Mouse (Mus musculus) embryonic fibroblast, embryonic 13.5 days (primary cell): ENCODE measurements at regions not wholly inside any gene's neighbourhood (a gene's known extent, or its start where the extent isn't known, plus 50 kb on each side); places are given as distances from the start of the nearest gene placed in this dataset.

Experiments
- H3K27ac ChIP-seq: 2 replicates; pipeline ENCODE4 v1.5.1; 2012; ENCODE audit warnings: low read length, control low read depth, inconsistent platforms; ENCODE audit not compliant: insufficient read depth
- H3K4me1 ChIP-seq: 2 replicates; pipeline ENCODE4 v1.6.1; 2011; ENCODE audit warnings: low read length; ENCODE audit not compliant: control insufficient read depth, insufficient read depth
- H3K4me3 ChIP-seq: 2 replicates; pipeline ENCODE4 v1.5.1; 2011; ENCODE audit warnings: mild to moderate bottlenecking, control low read depth, low read length; ENCODE audit not compliant: insufficient read depth
- CTCF ChIP-seq: IDR thresholded peaks from 2 replicates; pipeline ENCODE4 v1.5.1; 2011; ENCODE audit warnings: mild to moderate bottlenecking, control low read depth, low read length, moderate library complexity, borderline replicate concordance; ENCODE audit not compliant: insufficient read depth
- POLR2A ChIP-seq: IDR thresholded peaks from 2 replicates; pipeline ENCODE4 v1.6.1; 2011; ENCODE audit warnings: low read depth, mild to moderate bottlenecking, control low read depth, low read length, moderate library complexity

GRCm38 (mm10) chr9:13932001-13932508 is 104.5 kb downstream of the Fam76b start:
- H3K4me3 ChIP-seq, result no peak overlapping the region
- peaks cover 3% of the 10 kb centered on the region; the same call in 1 of the 2 replicates for H3K4me1 ChIP-seq
- peak overlapping the region; percentile 72 for H3K27ac ChIP-seq
- no peak for TF ChIP-seq POLR2A
- TF ChIP-seq CTCF, result no peak

GRCm38 (mm10) chr9:13933404-13933803 is 105.9 kb downstream of the Fam76b start:
- H3K4me1 ChIP-seq, result peaks cover 5% of the 10 kb centered on the region
- H3K27ac ChIP-seq, result no peak overlapping the region
- TF ChIP-seq POLR2A (no peak), CTCF (no peak)
- H3K4me3 ChIP-seq, result no peak overlapping the region

GRCm38 (mm10) chr9:13937301-13937700 is 109.8 kb downstream of the Fam76b start:
- H3K4me3 ChIP-seq, result no peak overlapping the region

GRCm38 (mm10) chr9:13946519-13946918 is 119.0 kb downstream of the Fam76b start:
- no peak overlapping the region for H3K4me3 ChIP-seq
- no peak overlapping the region for H3K27ac ChIP-seq
- TF ChIP-seq CTCF, result no peak
- H3K4me1 ChIP-seq, result no peaks in the 10 kb centered on the region

More at GRCm38 (mm10) chr9:13937301-13937700, 109.8 kb downstream of the Fam76b start:
- TF ChIP-seq POLR2A (no peak), CTCF (no peak)
- Histone ChIP-seq H3K4me1 (peaks cover 4% of the 10 kb centered on the region), H3K27ac (no peak overlapping the region)

GRCm38 (mm10) chr9:13952157-13952556 is 124.6 kb downstream of the Fam76b start:
- no peak overlapping the region for H3K27ac ChIP-seq
- no peaks in the 10 kb centered on the region for H3K4me1 ChIP-seq
- no peak for TF ChIP-seq POLR2A
- TF ChIP-seq CTCF, result no peak
- H3K4me3 ChIP-seq, result no peak overlapping the region

GRCm38 (mm10) chr9:13963140-13963763 is 135.7 kb downstream of the Fam76b start:
- TF ChIP-seq POLR2A (no peak), CTCF (no peak)
- H3K4me1 ChIP-seq, result no peaks in the 10 kb centered on the region
- H3K27ac ChIP-seq, result no peak overlapping the region
- H3K4me3 ChIP-seq, result no peak overlapping the region

- H3K27ac ChIP-seq, result no peak overlapping the region
- no peaks in the 10 kb centered on the region for H3K4me1 ChIP-seq
- no peak for TF ChIP-seq POLR2A
- no peak for TF ChIP-seq CTCF
Measured at GRCm38 (mm10) chr9:13963796-13964195, 136.3 kb downstream of the Fam76b start.

GRCm38 (mm10) chr9:13964256-13964655 is 136.7 kb downstream of the Fam76b start:
- Histone ChIP-seq H3K4me1 (no peaks in the 10 kb centered on the region), H3K27ac (no peak overlapping the region), H3K4me3 (no peak overlapping the region)
- TF ChIP-seq POLR2A, result no peak
- no peak for TF ChIP-seq CTCF

More at GRCm38 (mm10) chr9:13963796-13964195, 136.3 kb downstream of the Fam76b start:
- no peak overlapping the region for H3K4me3 ChIP-seq

GRCm38 (mm10) chr9:13966212-13966611 is 138.7 kb downstream of the Fam76b start:
- Histone ChIP-seq H3K4me3 (no peak overlapping the region), H3K27ac (no peak overlapping the region), H3K4me1 (no peaks in the 10 kb centered on the region)
- TF ChIP-seq POLR2A (no peak), CTCF (no peak)

GRCm38 (mm10) chr9:13969262-13969661 is 141.7 kb downstream of the Fam76b start:
- Histone ChIP-seq H3K4me1 (no peaks in the 10 kb centered on the region), H3K4me3 (no peak overlapping the region), H3K27ac (no peak overlapping the region)
- TF ChIP-seq POLR2A, result no peak
- TF ChIP-seq CTCF, result no peak
